Mouse (Mus musculus): ENCODE data around the gene Srf. TPM values are rescaled to one million over a fixed set of nuclear protein-coding genes. Genes with fewer than 3 reads are reported as not detected.

Gene Srf
- polyA plus RNA-seq, 1 experiment from 2014 or later: 1.9 TPM

GRCm38 (mm10) chr17:46597956-46598355 lies 42.0 kb upstream of the Srf start:
- TF ChIP-seq EP300 (IDR thresholded peaks at IDR 0.05; ENCODE audit: low read depth) (no peak), CTCF (IDR thresholded peaks at IDR 0.05; ENCODE audit: low read depth) (no peak)
- WGBS (ENCODE audit: insufficient replicate concordance): 73% methylated on average over 11 of the region's 11 CpGs
- ATAC-seq (no peak), DNase-seq (no peak)
- Histone ChIP-seq H3K27ac (ENCODE audit: low read depth) (no peak overlapping the region), H3K36me3 (replicated peaks; ENCODE audit: insufficient read depth, low read length) (no peaks in the 10 kb centered on the region), H3K4me1 (ENCODE audit: insufficient read depth) (peaks cover 3% of the 10 kb centered on the region; the same call in 1 of the 2 replicates), H3K4me3 (ENCODE audit: low read depth, low read length) (no peak overlapping the region), H3K4me2 (ENCODE audit: low read depth, low read length) (no peak overlapping the region), H3K27me3 (ENCODE audit: insufficient read depth, low read length) (no peaks in the 10 kb centered on the region), H3K9me3 (ENCODE audit: low read length) (no peaks in the 10 kb centered on the region), H3K9ac (replicated peaks) (no peak overlapping the region)

- Histone ChIP-seq H3K9me3 (ENCODE audit: low read length) (no peaks in the 10 kb centered on the region), H3K27me3 (ENCODE audit: insufficient read depth, low read length) (no peaks in the 10 kb centered on the region), H3K4me2 (ENCODE audit: low read depth, low read length) (no peak overlapping the region), H3K27ac (ENCODE audit: low read depth) (no peak overlapping the region), H3K4me1 (ENCODE audit: insufficient read depth) (no peaks in the 10 kb centered on the region), H3K36me3 (replicated peaks; ENCODE audit: insufficient read depth, low read length) (no peaks in the 10 kb centered on the region), H3K9ac (replicated peaks) (no peak overlapping the region), H3K4me3 (ENCODE audit: low read depth, low read length) (no peak overlapping the region)
- DNase-seq: no peak
- no peak for ATAC-seq
- 86% methylated on average over 6 of the region's 6 CpGs for WGBS (ENCODE audit: insufficient replicate concordance)
- TF ChIP-seq EP300 (IDR thresholded peaks at IDR 0.05; ENCODE audit: low read depth): no peak
- TF ChIP-seq CTCF (IDR thresholded peaks at IDR 0.05; ENCODE audit: low read depth): no peak
These were observed 39.4 kb upstream of the Srf start for GRCm38 (mm10) chr17:46595336-46595735.

- H3K9me3 ChIP-seq (ENCODE audit: low read length): no peaks in the 10 kb centered on the region
- DNase-seq: no peak
- peaks cover 3% of the 10 kb centered on the region for H3K4me1 ChIP-seq (ENCODE audit: insufficient read depth)
- H3K36me3 ChIP-seq (replicated peaks; ENCODE audit: insufficient read depth, low read length): no peaks in the 10 kb centered on the region
- no peak overlapping the region for H3K4me3 ChIP-seq (ENCODE audit: low read depth, low read length)
- 75% methylated on average over 9 of the region's 9 CpGs for WGBS (ENCODE audit: insufficient replicate concordance)
- H3K27me3 ChIP-seq (ENCODE audit: insufficient read depth, low read length): no peaks in the 10 kb centered on the region
- TF ChIP-seq EP300 (IDR thresholded peaks at IDR 0.05; ENCODE audit: low read depth): no peak
- no peak for TF ChIP-seq CTCF (IDR thresholded peaks at IDR 0.05; ENCODE audit: low read depth)
- no peak overlapping the region for H3K9ac ChIP-seq (replicated peaks)
- H3K27ac ChIP-seq (ENCODE audit: low read depth): no peak overlapping the region
- ATAC-seq: no peak
- no peak overlapping the region for H3K4me2 ChIP-seq (ENCODE audit: low read depth, low read length)
These were observed 38.6 kb upstream of the Srf start for GRCm38 (mm10) chr17:46594606-46595005.

- WGBS (ENCODE audit: insufficient replicate concordance): 86% methylated on average over 4 of the region's 4 CpGs
- Histone ChIP-seq H3K36me3 (replicated peaks; ENCODE audit: insufficient read depth, low read length) (no peaks in the 10 kb centered on the region), H3K27ac (ENCODE audit: low read depth) (no peak overlapping the region), H3K27me3 (ENCODE audit: insufficient read depth, low read length) (no peaks in the 10 kb centered on the region), H3K4me1 (ENCODE audit: insufficient read depth) (peaks cover 6% of the 10 kb centered on the region), H3K4me2 (ENCODE audit: low read depth, low read length) (no peak overlapping the region), H3K9me3 (ENCODE audit: low read length) (no peaks in the 10 kb centered on the region), H3K4me3 (ENCODE audit: low read depth, low read length) (no peak overlapping the region), H3K9ac (replicated peaks) (no peak overlapping the region)
- ATAC-seq (no peak), DNase-seq (no peak)
- TF ChIP-seq EP300 (IDR thresholded peaks at IDR 0.05; ENCODE audit: low read depth) (no peak), CTCF (IDR thresholded peaks at IDR 0.05; ENCODE audit: low read depth) (no peak)
These were observed 37.1 kb upstream of the Srf start for GRCm38 (mm10) chr17:46593124-46593523.

GRCm38 (mm10) chr17:46591406-46591805 lies 35.4 kb upstream of the Srf start:
- WGBS (ENCODE audit: insufficient replicate concordance): 85% methylated on average over 19 of the region's 19 CpGs
- DNase-seq (no peak), ATAC-seq (no peak)

GRCm38 (mm10) chr17:46590439-46590838 lies 34.5 kb upstream of the Srf start:
- 55% methylated on average over 7 of the region's 7 CpGs for WGBS (ENCODE audit: insufficient replicate concordance)
- Histone ChIP-seq H3K4me1 (ENCODE audit: insufficient read depth) (peaks cover 8% of the 10 kb centered on the region), H3K27me3 (ENCODE audit: insufficient read depth, low read length) (no peaks in the 10 kb centered on the region), H3K9ac (replicated peaks) (no peak overlapping the region), H3K4me2 (ENCODE audit: low read depth, low read length) (peak overlapping the region; percentile 36), H3K27ac (ENCODE audit: low read depth) (peak overlapping the region; percentile 39; the same call in 1 of the 2 replicates), H3K4me3 (ENCODE audit: low read depth, low read length) (no peak overlapping the region), H3K9me3 (ENCODE audit: low read length) (no peaks in the 10 kb centered on the region), H3K36me3 (replicated peaks; ENCODE audit: insufficient read depth, low read length) (0 out of 2 replicates have a peak, but pooled peaks cover 2% of the 10 kb centered on the region)
- DNase-seq: peak; percentile 53
- peak; percentile 74 for ATAC-seq
- TF ChIP-seq EP300 (IDR thresholded peaks at IDR 0.05; ENCODE audit: low read depth): no peak
- no peak for TF ChIP-seq CTCF (IDR thresholded peaks at IDR 0.05; ENCODE audit: low read depth)

More at GRCm38 (mm10) chr17:46591406-46591805, 35.4 kb upstream of the Srf start:
- no peak for TF ChIP-seq CTCF (IDR thresholded peaks at IDR 0.05; ENCODE audit: low read depth)
- no peak for TF ChIP-seq EP300 (IDR thresholded peaks at IDR 0.05; ENCODE audit: low read depth)
- no peaks in the 10 kb centered on the region for H3K9me3 ChIP-seq (ENCODE audit: low read length)
- peaks cover 8% of the 10 kb centered on the region for H3K4me1 ChIP-seq (ENCODE audit: insufficient read depth)
- no peak overlapping the region for H3K4me3 ChIP-seq (ENCODE audit: low read depth, low read length)
- H3K36me3 ChIP-seq (replicated peaks; ENCODE audit: insufficient read depth, low read length): no peaks in the 10 kb centered on the region
- H3K4me2 ChIP-seq (ENCODE audit: low read depth, low read length): no peak overlapping the region
- H3K27me3 ChIP-seq (ENCODE audit: insufficient read depth, low read length): no peaks in the 10 kb centered on the region
- H3K27ac ChIP-seq (ENCODE audit: low read depth): no peak overlapping the region
- H3K9ac ChIP-seq (replicated peaks): no peak overlapping the region

All from liver, postnatal 0 days (tissue).